Mouse (Mus musculus) G1E (cell line): ENCODE data around the gene Olfr1076.
"Not testable (repeated sequence)": the region's sequence is repeated elsewhere in the genome, so short reads cannot be mapped to it uniquely, and the experiment has no call there.

ENCODE experiments used
- CTCF ChIP-seq: IDR thresholded peaks from 2 replicates; pipeline ENCODE4 v1.5.1; 2012; ENCODE audit warnings: low read depth, low read length, inconsistent platforms, mixed read lengths
- GATA1 ChIP-seq: IDR thresholded peaks from 2 replicates; pipeline ENCODE4 v1.6.1; 2012; ENCODE audit warnings: borderline replicate concordance, low read length, inconsistent platforms, mixed read lengths
- POLR2AphosphoS5 ChIP-seq: IDR thresholded peaks from 2 replicates; pipeline ENCODE4 v1.6.1; 2012; ENCODE audit warnings: low read depth, low read length, inconsistent platforms; ENCODE audit not compliant: insufficient replicate concordance
- TAL1 ChIP-seq: conservative IDR thresholded peaks from 2 replicates; pipeline ENCODE4 v1.6.1; 2012; ENCODE audit warnings: low read depth, low read length, inconsistent platforms, mixed read lengths

GRCm38 (mm10) chr2:86558135-86558534 is 49.9 kb downstream of the Olfr1076 start, which contains the start of gene Olfr1080:
- TF ChIP-seq POLR2AphosphoS5, CTCF, GATA1, TAL1: not testable (repeated sequence)
